Mouse (Mus musculus): Measurements from ENCODE around the gene Cfap97.

Cfap97 gene

DNA sequence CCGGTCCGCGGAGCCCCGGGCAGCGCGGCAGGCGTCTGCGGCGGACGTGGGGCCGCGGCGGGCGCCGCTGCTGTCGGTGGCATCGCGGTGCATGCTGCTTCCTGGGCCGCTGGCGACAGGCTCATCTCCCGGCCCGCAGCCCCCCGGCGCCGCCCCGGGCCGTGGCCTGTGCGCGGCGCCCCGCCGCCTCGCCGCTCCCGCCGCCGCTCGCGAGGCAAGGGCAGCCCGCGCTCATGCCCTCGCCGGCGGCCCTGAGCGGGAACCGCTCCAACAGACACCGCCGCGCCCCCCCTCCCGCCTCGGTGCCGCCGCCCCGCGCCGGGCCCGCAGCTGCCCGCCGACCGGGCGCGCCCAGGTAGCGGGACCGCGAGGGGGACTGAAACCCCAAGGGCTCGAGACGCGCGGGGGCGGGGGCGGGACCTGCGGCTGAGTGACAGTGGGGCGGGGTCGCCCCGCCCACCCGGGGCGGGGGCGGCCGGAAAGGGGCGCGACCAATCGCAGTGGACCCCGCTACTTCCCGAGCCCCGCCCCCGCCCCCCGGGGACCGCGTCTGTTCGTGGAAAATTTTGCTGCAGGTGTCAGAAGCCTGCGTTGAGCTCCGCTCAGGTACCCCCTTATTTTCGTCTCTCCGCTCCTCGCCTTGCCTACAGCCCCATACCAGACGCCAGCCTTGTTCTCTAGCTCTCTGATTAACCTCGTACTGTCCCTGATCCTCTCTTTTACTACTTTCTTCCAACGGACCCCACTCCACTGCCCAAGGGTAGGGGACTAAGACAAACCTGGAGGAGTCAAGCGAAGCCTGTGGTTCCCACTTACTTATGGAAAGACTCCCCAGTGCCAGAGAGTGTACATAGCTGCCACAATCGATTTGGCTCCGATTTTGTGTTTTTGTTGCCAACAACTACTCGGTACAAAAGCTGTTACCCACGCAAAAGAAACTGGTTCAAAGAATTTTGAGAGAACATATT, 777 bp downstream of the Cfap97 start, which contains the start of gene Snx25:
Snx25 (minus strand) TSS at position 96 of the 968 bp plus-strand sequence.
- intact Hi-C loops (cut with DNase I) = no loop called here

DNA sequence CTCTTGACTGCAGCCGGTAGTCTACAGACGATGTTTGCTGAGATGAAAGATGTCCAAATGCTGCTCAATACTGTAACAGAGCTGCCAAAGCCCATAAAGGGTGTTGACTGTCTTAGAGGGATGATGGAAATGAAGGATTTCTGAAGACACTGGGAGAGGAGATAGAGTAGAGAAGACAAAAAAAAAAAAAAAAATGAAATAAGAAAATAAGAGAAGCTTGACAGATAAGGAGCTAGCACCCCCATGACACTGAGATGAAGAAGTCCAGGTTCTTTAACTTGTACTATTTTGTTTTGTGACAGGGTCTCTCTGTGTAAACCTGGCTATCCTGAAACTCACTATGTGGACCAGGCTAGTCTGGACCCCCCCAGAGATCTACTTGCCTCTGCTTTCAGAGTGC, 1.5 kb downstream of the Cfap97 start:
- intact Hi-C loops (cut with DNase I) = no loop called here

DNA sequence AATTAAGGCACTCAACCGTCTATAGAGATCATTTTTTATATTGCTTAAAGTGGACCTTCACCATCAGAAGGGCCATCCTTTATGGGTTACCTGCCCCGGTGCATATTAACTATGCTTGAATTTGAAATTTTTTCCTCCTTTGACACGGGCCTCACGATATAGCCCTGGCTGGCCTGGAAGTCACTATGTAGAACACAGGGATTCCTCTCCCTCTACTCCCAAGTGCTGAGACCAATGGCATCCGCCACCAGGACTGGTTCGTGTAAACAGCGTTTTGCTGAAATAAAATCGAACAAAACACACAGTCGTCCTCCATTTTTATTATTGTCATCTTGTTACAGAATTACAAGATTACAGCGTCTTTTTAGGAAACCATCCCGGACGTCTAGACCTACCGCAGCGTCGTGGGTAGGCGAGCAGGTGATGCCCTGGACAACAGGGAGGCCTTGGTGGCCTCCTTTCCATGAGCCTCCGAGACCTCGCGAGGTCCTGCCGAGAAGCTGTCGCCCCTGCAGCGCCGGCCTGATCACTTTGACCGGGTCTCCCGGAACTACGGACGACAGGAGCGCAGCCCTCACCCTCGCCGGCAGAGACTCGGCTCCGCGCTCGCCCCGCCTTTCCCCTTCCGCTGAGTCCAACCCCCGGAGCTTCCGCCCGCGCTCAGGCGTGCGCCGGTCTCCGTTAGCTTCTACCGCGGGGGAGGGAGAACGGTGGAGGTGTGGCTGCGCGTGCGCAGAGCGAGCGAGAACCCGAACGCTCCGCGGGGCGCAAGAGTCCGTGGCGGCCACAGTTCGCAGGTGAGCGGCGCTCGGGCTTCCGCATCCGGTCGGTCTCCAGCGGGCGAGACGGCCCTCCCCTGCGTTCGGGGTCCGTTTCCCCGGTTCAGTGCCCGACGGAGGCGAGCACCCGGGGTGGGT, 11.6 kb downstream of the Cfap97 start:
- intact Hi-C loops (cut with DNase I) = no loop called here

DNA sequence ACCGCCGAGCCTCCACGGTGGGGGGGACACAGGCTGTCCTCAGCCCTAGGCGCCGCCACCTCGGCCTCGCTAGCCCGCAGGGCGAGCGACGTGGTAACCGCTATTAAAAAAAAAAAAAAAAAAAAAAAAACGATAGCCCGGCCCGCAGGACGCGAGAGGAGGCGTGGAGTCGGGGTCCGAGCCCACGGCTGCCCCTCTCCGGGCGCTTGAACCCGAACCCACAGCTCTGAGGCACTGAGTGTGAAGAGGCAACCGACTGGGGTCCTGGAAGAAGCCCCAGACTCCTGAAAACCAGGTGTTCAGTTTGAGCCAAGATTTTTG, 12.3 kb downstream of the Cfap97 start:
- intact Hi-C loops (cut with DNase I) = no loop called here

DNA sequence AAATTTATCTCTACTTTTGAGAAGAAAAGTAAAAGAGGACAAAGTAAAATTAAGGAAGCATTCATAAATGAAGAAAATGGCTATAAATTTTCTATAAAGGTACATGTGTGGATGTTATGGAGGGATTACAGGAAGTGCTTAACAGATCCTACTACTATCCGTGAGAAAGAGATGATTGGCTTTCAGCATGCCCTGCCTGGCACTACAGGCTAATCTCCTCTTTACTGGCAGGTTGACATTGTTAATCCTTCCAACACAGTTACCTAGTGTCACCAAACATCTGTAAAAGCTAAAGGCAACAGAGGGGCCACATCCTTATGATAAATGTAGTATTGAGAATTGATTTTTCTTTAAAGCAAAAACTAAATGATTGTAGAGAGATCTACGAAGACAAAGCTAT, 22.1 kb downstream of the Cfap97 start:
- intact Hi-C loops (cut with DNase I) = no loop called here

DNA sequence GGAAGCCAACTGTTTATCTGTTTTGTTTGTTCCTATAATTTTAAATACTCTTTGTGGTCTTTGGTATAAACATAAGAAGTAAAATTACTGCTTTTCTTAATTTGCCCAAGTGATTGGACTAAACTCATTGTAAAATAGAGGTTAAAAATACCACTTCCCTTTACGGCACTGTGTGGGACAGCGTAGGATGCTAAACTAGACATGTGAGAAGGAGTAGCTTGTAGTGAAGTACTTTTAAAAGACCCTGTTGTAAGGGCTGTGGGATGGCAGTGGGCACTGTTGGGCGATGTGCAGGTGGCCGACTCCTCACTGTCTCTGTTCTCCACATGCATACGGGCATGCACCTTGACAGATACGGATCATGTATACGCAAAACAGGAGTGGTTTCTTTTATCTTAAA, 28.6 kb downstream of the Cfap97 start:
- intact Hi-C loops (cut with DNase I) = no loop called here

DNA sequence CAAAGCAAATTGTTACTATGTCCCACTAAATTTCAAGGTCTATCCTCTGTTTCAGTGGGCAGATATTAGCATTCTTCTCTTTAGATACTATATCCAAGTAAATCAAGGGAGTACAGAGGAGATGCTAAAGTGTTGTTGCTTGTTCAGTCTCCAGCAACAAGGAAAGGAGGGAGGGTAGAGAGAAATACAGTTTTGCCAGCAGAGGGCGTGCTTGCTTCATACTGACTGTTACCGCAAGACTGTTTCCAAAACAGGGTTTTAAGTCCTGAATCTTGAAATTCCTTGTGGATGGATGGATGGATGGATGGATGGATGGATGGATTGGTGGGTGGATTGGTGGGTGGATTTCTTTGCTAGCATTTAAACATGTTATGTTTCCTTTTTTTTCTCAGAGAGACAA, 33.8 kb downstream of the Cfap97 start:
- intact Hi-C loops (cut with DNase I) = loop anchor here (2.0 kb wide), 1 partner anchor 51 kb away; no protein-coding TSS in a partner anchor

DNA sequence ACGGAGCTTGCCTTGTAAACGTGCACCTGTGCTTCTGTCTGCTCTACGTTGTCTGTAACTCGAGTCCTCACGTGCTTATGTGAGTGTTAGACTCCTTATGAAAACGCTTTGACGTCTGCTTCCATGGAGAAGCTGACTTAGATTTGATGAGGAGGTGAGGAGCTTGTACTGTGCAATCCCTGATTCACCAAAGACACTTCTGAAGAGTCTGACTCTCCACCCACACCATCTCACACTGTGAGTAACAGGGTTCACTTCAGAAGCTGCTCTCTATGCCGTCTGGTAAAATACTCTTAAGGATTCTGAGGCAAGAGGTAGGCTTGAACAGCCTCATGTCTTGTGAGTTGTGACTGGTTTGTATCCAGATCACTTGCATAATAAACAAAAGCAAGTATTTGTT, 41.5 kb downstream of the Cfap97 start:
- intact Hi-C loops (cut with DNase I) = no loop called here

DNA sequence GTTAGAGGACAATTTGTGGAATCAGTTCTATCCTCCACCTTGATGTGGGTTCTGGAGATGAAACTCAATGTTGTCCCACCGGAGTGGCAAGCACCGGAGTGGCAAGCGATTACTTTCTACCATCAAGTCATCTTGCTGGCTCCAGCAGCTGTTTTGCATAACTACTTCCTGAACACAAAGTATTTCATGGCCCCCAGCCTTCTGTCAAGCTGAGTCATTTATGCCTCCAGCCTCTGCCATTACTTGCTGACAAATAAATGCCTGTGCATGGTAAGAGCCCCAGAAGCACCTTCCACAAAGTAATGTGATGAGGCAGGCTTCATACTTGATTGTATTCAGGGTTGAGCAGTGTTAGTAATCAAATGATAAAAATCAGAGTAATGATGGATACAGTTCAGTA, 45.3 kb downstream of the Cfap97 start:
- intact Hi-C loops (cut with DNase I) = no loop called here

DNA sequence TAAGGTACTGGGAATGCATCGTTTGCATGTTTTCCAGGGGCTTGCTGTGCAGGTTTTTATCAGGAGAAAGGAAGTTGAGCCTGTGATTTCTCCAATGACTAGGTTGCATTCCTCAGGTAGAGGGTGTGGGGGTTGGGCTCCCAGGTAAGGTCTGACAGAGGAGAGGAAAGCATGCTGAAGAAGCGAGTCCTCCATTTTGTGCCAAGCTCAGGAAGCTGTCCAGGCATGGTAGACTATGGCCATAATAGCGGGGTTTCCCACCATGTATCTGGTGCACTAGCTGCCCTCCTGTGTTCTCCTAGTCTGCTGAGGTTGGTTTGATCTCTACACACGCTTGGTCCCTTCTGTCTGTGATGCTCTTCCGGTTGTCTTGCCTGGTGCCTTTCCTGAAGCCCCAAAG, 46.1 kb downstream of the Cfap97 start:
- intact Hi-C loops (cut with DNase I) = no loop called here

DNA sequence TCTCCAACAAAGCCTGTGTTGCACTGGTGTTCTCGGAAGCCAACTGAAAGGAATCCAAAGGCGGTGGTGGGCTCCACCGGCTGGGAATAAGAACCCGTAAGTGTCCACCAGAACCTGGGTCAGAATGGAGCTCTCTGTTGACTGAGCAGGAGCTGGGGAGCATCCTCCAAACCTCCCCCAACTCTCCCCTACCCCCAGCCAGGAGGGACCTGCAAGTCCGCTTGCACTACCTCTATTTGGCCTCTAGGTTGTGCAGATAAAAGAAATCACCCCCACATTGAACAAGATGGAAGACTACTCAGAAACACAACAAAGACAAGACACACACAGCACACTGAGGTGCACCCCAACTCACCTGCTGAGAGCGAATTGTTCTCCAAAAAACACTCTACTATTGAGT, 50.8 kb downstream of the Cfap97 start:
- intact Hi-C loops (cut with DNase I) = no loop called here

DNA sequence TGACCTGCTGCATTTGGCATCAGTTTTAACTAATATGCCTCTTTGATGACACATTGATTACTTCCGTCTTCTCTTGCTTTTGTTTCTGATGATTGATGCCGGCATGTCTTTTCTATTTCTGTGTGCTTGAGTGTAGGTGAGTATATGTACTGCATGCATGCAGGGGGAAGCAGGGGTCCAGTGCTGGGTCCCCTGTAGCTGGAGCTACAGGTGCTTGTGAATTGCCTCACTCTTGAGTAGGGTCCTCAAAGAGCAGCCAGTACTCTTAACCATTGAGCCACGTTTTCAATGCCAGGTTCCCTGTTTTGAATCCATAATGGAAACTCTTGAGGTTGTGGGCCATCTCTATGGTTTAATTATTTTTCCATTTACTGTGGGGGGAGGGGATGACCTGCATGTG, 52.7 kb downstream of the Cfap97 start:
- intact Hi-C loops (cut with DNase I) = no loop called here

DNA sequence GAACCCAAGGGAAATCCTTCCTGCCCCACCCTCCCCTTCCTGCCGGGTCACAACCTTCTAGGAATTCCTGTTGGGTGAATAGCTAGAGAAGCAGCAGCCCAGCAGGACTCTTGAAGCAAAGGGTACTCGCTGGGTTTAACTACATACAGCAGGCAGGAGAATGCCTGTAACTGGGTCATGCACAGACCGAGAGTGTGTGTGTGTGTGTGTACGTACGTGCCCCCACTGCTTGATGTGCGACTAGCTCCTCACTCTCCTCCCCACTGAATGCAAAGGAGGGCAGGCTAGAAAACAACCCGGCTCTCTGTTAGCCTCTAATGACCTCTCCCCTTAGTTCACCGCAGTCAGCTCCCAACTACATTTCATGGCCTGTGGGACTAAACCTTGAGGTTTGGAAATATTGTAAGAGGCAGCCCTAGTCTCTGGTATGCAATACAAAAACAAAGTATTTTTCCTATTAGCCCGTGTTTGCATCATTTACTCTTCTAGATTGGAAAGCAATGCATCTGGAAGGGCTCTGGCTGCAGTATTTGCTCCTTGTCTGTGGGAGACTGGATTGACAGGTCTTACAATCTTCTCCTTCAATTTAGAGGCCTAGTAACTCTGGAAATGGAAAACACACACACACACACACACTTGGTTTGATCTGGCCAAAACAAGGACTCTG, 53.5 kb downstream of the Cfap97 start:
- intact Hi-C loops (cut with DNase I) = no loop called here

DNA sequence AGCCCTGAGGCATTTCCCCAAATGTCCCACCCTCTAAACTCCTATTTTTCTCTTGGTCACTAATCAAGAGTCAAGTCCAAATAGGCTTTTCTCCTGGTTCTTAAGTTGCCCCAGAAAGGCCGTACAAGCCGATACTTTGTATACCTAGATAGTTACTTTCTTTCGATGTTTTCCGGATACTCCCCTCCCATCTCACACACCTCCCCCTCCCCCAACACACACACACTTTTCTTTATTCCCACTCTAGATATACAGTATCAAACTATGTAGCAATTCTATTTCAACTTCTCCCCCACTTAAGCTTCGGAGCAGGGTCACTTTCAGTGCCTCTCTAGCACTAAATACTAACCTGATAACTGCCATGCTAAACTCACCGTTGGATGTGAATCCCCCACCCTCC, 54.5 kb downstream of the Cfap97 start:
- intact Hi-C loops (cut with DNase I) = no loop called here

DNA sequence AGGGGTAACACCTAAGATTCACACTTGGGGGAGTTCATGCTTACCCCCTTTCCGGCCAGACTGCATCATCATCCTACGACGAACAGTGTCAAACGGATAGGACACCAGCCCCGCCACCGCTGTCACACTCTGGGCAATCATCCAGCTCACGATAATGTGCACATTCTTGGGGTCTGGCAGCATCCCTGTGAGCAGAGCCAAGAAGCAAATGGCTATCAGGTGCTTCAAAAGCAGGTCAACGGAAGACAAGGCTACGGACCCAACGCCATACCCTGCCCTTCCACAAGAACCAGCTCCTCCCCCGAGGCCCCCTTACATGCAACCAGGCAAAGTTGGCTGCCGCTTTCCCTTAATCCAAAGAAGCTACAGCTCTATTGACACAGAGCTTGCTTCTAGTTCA, 56.8 kb downstream of the Cfap97 start:
- intact Hi-C loops (cut with DNase I) = no loop called here

DNA sequence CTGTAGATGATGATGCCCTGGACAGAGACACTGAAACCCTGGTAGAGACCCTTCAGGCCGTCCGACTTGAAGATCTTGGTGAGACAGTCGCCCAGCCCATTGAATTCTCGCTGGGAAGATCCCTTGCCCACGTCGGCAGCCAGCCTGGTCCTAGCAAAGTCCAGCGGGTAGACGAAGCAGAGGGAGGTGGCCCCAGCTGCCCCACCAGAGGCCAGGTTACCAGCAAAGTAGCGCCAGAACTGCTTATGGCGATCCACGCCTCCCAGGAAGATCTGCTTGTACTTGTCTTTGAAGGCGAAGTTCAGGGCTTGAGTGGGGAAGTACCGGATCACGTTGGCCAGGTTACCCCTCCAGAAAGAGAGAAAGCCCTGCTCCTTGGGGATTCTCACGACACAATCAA, 57.5 kb downstream of the Cfap97 start:
- intact Hi-C loops (cut with DNase I) = no loop called here

DNA sequence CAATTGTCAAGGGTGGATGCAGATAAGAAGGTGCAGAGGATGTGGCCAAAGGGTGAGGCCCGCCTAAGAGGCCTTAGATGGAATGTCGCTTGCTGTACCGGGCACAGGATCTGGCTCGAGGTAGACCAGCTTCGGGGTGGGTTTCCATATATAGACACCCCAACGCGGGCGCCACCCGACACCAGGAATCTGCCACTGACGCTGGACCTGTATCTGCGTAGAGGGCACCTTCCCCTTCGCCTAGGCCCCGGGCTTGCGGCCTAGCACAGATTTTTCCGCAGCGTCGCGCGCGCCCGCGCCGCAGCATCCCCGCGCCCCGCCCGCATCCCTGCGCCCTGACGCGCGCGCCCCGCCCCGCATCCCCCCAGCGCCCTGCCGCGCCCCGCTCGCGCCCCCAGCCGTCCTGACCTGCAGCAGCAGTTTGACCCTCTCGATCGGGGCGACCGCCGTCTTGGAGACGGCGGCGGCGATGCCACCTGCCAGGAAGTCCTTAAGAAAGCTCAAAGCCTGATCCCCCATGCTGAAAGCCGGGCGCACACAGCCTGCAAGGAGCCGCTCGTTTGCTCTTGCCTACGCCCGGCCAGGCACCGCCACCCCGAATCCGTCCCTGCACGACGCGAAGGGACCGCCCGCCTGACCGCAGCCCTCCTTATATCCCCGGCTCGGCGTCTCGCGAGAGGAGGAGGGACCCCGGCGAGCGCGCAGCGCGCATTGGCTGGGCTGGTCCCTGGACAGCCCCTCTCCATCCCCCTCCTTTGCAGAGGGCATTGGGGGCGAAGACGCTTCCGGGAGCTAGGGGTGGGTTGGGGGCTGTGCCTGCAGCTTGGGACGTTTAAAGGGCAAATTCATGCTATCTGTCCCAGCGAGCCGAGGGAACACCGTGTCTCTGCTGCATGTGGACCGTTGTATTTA, 59.1 kb downstream of the Cfap97 start, which contains the start of gene Slc25a4:
Slc25a4 (minus strand) TSS at position 881 of the 912 bp plus-strand sequence.
- intact Hi-C loops (cut with DNase I) = no loop called here

DNA sequence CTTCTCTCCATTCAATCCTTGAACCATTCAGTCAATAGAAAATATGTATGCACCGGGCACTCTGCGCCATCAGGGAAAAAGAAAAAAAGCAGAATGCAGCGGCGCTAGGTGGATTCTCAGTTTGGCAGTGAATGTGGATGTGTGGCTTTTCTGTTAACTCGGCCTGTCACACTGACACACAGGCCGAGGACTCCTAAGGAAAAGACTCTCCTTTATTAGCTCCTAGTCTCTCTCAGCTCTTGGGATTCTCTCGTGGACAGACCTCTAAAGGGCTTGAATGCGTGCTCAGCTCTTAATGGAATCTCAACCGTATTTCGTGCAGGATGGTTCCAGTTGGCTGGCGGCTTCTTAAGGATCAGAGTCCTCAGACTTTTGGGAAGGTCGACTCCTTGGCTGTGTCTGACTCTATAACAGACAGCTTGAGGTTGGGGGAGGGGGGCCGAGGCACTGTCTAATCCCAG, 60.1 kb downstream of the Cfap97 start:
- intact Hi-C loops (cut with DNase I) = no loop called here

DNA sequence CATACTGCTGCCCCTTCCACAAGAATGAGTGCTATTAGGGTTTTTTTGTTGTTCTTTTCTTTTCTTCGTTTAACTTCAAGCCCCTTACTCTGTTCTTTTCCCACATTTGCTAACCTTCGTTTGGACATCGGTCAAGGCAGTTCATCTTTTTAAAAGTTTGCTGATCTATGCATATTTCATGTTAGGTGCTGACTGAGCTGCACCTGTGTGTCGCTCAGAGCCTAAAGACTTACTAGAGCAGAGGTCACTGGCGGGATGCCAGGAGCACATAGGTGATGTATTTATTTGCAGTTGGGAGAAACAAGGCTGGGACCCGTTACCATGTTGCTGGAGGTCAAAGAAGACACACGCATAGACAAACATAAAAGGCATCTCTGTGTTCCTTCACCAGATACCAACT, 60.6 kb downstream of the Cfap97 start:
- intact Hi-C loops (cut with DNase I) = no loop called here

DNA sequence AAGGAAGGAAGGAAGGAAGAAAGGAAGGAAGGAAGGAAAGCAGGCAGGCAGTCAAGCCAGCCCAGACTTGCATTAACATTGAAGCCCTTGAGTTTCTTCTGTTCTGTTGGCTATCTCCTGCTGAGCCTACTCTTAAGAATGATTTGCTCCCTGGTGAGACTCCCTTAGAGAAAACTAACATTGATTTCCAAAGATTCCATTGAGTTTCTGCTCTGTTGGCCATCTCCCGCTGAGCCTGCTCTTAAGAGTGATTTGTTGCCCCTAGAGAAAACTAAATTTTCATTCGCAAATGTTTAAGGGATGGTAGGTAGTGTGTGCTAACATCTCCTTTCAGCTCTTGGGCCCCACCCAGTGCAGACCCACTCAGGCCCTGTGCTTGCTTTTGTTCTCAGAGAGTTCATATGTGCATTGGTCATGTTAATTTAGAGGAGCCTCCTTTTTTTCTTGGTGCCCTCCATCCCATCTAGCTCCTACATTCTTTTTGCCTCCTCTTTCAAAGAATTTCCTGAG, 62.5 kb downstream of the Cfap97 start:
- intact Hi-C loops (cut with DNase I) = no loop called here

Data from adrenal gland (tissue).